Mouse (Mus musculus): ENCODE measurements around the gene Olfr1181.
"Not testable (repeated sequence)": the region's sequence is repeated elsewhere in the genome, so short reads cannot be mapped to it uniquely, and the experiment has no call there.

Gene Olfr1181

DNA sequence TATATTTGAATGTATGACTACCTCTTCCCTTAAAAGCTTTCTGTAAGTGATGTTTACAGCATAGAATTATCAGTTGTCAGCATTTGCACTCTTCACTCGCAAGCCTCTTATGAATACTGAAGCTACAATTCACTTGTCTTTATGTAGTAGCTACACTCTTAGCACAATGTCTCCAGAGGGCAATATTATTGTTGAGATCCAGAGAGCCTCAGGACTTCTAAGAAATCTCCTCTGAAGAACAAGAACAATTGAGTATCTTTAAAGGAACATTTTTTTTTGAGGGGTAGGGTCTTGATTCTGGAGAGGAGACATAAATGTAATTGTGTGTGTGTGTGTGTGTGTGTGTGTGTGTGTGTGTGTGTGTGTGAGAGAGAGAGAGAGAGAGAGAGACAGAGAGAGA lies at the start of gene Olfr1181:
TSS of gene Olfr1181 (minus strand) at position 101 of the 400 bp plus-strand sequence.
- no peak for DNase-seq (ENCODE audit: low spot score)

DNA sequence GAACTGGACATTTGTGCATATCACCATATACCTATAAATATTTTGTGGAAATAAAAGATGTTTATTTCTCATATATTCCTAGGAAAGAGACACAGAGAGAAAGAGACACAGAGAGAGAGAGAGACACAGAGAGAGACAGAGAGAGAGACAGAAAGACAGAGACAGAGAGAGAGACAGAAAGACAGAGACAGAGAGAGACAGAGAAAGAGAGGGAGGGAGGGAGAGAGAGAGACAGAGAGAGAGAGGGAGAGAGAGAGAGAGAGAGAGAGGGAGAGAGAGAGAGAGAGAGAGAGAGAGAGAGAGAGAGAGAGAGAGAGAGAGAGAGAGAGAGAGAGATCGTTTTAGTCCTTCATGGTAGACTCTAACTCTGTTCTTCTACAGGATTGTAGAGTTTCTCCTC lies 28.6 kb upstream of the Olfr1181 start, which contains the start of gene Olfr1183:
TSS of gene Olfr1183 (plus strand) at position 301 of the 400 bp plus-strand sequence.
- not testable (repeated sequence) for DNase-seq (ENCODE audit: low spot score)

DNA sequence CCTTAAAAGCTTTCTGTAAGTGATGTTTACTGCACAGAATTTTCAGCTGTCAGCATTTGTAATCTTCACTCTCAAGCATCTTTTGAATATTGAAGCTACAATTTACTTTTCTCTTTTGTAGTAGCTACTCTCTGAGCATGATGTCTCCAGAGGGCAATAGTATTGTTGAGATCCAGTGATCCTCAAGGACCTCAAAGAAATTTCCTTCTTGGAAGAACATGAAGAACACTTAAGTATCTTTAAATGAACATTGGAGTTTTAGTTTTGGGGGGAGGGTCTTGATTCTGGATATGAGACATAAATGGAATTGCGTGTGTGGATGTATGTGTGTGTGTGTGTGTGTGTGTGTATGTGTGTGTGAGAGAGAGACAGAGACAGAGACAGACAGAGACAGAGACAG lies 23.1 kb upstream of the Olfr1181 start, which contains the start of gene Gm13757:
TSS of gene Gm13757 (minus strand) at position 101 of the 400 bp plus-strand sequence.
- DNase-seq (ENCODE audit: low spot score): no peak

DNA sequence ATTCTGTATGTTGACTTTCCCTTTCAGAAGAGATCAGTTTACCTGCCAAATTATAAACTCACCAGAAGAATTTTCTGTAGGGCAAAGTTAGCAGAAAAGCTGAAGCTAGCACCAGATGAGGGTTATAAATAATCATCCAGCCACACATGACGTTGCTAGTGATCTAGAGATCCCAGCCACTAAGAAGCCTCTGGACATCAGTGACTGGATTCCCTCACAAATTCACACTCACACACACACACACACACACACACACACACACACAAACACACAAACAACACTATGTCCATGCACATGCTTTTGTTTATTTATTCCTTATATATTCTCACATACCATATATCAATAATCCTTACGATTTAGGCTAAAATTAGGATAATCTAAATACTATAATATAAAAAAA lies 6.9 kb downstream of the Olfr1181 start, which contains the start of gene Olfr1180:
TSS of gene Olfr1180 (minus strand) at position 101 of the 400 bp plus-strand sequence.
- no peak for DNase-seq (ENCODE audit: low spot score)

DNA sequence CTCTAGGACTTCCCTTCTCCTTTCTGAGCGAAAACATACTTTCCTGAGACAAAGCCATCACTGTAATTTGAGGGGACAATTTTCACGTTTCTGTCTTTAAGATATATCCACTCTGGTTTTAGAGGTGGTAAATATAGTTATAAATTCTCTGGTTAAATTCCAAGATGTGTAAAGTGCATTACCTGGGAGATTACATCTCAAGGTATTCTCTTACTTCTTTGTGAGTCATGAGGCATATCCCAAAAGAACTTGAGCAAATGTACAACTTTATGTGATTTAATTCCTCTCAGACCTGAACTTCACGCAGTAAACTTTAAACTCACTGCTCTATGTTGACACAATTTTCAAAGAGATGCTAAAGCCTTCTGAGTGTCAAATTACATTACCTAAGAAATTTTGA lies 19.6 kb downstream of the Olfr1181 start, which contains the start of gene Olfr1179:
TSS of gene Olfr1179 (minus strand) at position 101 of the 400 bp plus-strand sequence.
- no peak for DNase-seq (ENCODE audit: low spot score)

DNA sequence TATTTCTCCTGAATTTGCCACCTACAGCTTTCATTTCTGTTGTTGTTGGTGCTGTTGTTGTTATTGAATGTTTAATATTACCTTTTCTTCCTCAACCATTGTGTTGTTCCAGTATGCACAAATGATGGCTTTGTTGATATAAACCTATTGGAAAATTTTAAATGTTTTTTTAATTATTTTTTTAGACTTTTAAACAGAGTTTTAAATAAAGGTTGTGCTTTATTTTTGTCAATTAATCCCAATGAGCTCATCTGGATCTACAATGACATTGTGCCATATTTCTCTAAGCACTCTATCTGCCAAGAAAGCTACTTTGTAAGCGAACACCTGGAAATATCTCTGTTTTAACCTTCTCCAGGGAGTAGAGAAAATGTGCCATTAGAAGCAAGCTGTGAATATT lies 39.2 kb downstream of the Olfr1181 start, which contains the start of gene Olfr1178:
TSS of gene Olfr1178 (plus strand) at position 301 of the 400 bp plus-strand sequence.
- no peak for DNase-seq (ENCODE audit: low spot score)

Data from ovary, postnatal 14 days (tissue).